Mouse (Mus musculus) gastrocnemius, postnatal 25 days (tissue): ENCODE measurements around the gene Robo1. TPM values are rescaled to one million over a fixed set of nuclear protein-coding genes. Genes with fewer than 3 reads are reported as not detected.

Experiments
- DNase-seq: peaks from one replicate; pipeline ENCODE4 v3.0.0; 2022
- total RNA-seq, 2 experiments: library from RNA; stranded (reverse); gene quantifications; 1 replicate in 1 of 2; 2 replicates in 1 of 2; pipeline ENCODE4 v1.2.3; 2021

Gene Robo1
- total RNA-seq, 2 experiments from 2014 or later, result 1.7 to 1.8 TPM

- peak; percentile 12 for DNase-seq
Measured at GRCm38 (mm10) chr16:72737154-72737553, 429.0 kb downstream of the Robo1 start.

- DNase-seq, result no peak
Measured at GRCm38 (mm10) chr16:72740218-72740617, 432.1 kb downstream of the Robo1 start.

GRCm38 (mm10) chr16:72747696-72748095 is 439.6 kb downstream of the Robo1 start:
- no peak for DNase-seq

- no peak for DNase-seq
Measured at GRCm38 (mm10) chr16:72765128-72765913, 457.2 kb downstream of the Robo1 start.

GRCm38 (mm10) chr16:72769214-72769834 is 461.2 kb downstream of the Robo1 start:
- no peak for DNase-seq

- DNase-seq, result no peak
Measured at GRCm38 (mm10) chr16:72772348-72772747, 464.2 kb downstream of the Robo1 start.

GRCm38 (mm10) chr16:72773034-72773433 is 464.9 kb downstream of the Robo1 start:
- DNase-seq, result no peak

GRCm38 (mm10) chr16:72778520-72778919 is 470.4 kb downstream of the Robo1 start:
- no peak for DNase-seq

GRCm38 (mm10) chr16:72782171-72782570 is 474.1 kb downstream of the Robo1 start:
- DNase-seq, result no peak

- no peak for DNase-seq
Measured at GRCm38 (mm10) chr16:72786079-72786478, 478.0 kb downstream of the Robo1 start.

GRCm38 (mm10) chr16:72786636-72787035 is 478.5 kb downstream of the Robo1 start:
- DNase-seq, result no peak

- DNase-seq, result no peak
Measured at GRCm38 (mm10) chr16:72788017-72788416, 479.9 kb downstream of the Robo1 start.

GRCm38 (mm10) chr16:72791181-72791705 is 483.1 kb downstream of the Robo1 start:
- DNase-seq, result no peak

- peak; percentile 71 for DNase-seq
Measured at GRCm38 (mm10) chr16:72794692-72795378, 486.7 kb downstream of the Robo1 start.

GRCm38 (mm10) chr16:72795379-72795712 is 487.2 kb downstream of the Robo1 start:
- no peak for DNase-seq

- DNase-seq, result no peak
Measured at GRCm38 (mm10) chr16:72798405-72798949, 490.4 kb downstream of the Robo1 start.

GRCm38 (mm10) chr16:72800121-72800749 is 492.1 kb downstream of the Robo1 start:
- DNase-seq, result peak; percentile 50

- DNase-seq, result no peak
Measured at GRCm38 (mm10) chr16:72800788-72801187, 492.7 kb downstream of the Robo1 start.

GRCm38 (mm10) chr16:72808351-72808750 is 500.2 kb downstream of the Robo1 start:
- no peak for DNase-seq

GRCm38 (mm10) chr16:72810942-72811341 is 502.8 kb downstream of the Robo1 start:
- no peak for DNase-seq

- DNase-seq, result no peak
Measured at GRCm38 (mm10) chr16:72811494-72811893, 503.4 kb downstream of the Robo1 start.

- no peak for DNase-seq
Measured at GRCm38 (mm10) chr16:72811908-72812307, 503.8 kb downstream of the Robo1 start.
